Mouse (Mus musculus) heart, postnatal 4 days (tissue): ENCODE measurements around the gene Rcvrn. TPM values are rescaled to one million over a fixed set of nuclear protein-coding genes. Genes with fewer than 3 reads are reported as not detected.

ENCODE experiments used
- total RNA-seq, 2 experiments: library from RNA; stranded (reverse); gene quantifications; 2 replicates each; pipeline ENCODE4 v1.2.3; 2021

Rcvrn gene
- total RNA-seq, 2 experiments from 2014 or later, result 0.26 TPM; not detected in 1

Other genes starting within 250 kb of the Rcvrn start
- gene Gas7, start 239.9 kb upstream of the Rcvrn start, total RNA-seq, result 10 to 100 TPM; 22.0 to 24.5 TPM
- not detected for gene Glp2r, start 75.8 kb downstream of the Rcvrn start, total RNA-seq
- gene Gsg1l2, start 79.3 kb downstream of the Rcvrn start, total RNA-seq, result not detected
- gene Dhrs7c, start 102.9 kb downstream of the Rcvrn start, total RNA-seq, result 100 to 1,000 TPM; 130 to 156 TPM
- 1 to 10 TPM; 4.6 to 6.1 TPM for gene Usp43, start 226.8 kb downstream of the Rcvrn start, total RNA-seq